25 mouse cellular contexts compared by ENCODE assay signal in genomic region chr10:13813591-13813990, GRCm38 (mm10). TPM values are rescaled to one million over a fixed set of nuclear protein-coding genes. Genes with fewer than 3 reads are reported as not detected.
DNase-seq lines count a peak whose midpoint lies in the region; ATAC-seq lines count a peak whose summit lies in the region.
"Had no signal": no experiment of that assay in that cellular context is flagged by ENCODE, and none has a peak within 500 bp of the region (broad histone marks: within the 10 kb centered on the region; RNA-seq: fewer than 3 reads in every experiment).

No protein-coding gene starts in this region.

- WGBS in neural tube, embryonic 15.5 days = 94% methylated on average over 5 of the region's 5 CpGs
- WGBS in forebrain, embryonic 15.5 days = 96% methylated on average over 5 of the region's 5 CpGs

- H3K9ac ChIP-seq in neural tube, embryonic 15.5 days (replicated peaks) = no peak overlapping the region
- H3K9ac ChIP-seq in forebrain, embryonic 15.5 days (replicated peaks) = no peak overlapping the region
- H3K9ac ChIP-seq: embryonic facial prominence, embryonic 15.5 days; forebrain, embryonic 12.5 days; kidney, embryonic 15.5 days; limb, embryonic 15.5 days; liver, embryonic 15.5 days; lung, embryonic 14.5 days; midbrain, embryonic 15.5 days had no signal

- no peak overlapping the region for H3K4me2 ChIP-seq in neural tube, embryonic 15.5 days
- no peak overlapping the region for H3K4me2 ChIP-seq in forebrain, embryonic 15.5 days (replicated peaks)
- H3K4me2 ChIP-seq: embryonic facial prominence, embryonic 15.5 days; forebrain, embryonic 12.5 days; kidney, embryonic 15.5 days; limb, embryonic 15.5 days; liver, embryonic 15.5 days; lung, embryonic 14.5 days; midbrain, embryonic 15.5 days had no signal

- H3K4me3 ChIP-seq in neural tube, embryonic 15.5 days (replicated peaks) = no peak overlapping the region
- no peak overlapping the region for H3K4me3 ChIP-seq in forebrain, embryonic 15.5 days
- H3K4me3 ChIP-seq: embryonic facial prominence, embryonic 10.5 days; embryonic facial prominence, embryonic 15.5 days; forebrain, embryonic 12.5 days; kidney, embryonic 15.5 days; limb, embryonic 15.5 days; liver, embryonic 15.5 days; midbrain, embryonic 10.5 days; midbrain, embryonic 15.5 days had no signal

- peak; percentile 63 to 92 for DNase-seq in adrenal gland, adult (ENCODE audit: inconsistent age in 2 of 2, low spot score in 1 of 2)
- no peak for DNase-seq in adrenal gland, postnatal 4 days (ENCODE audit: low spot score in 2 of 2)
- peak; percentile 27 for DNase-seq in gastrocnemius, postnatal 25 days
- DNase-seq in gastrocnemius, postnatal 4 days (ENCODE audit: low spot score in 2 of 2) = no peak
- DNase-seq in adipocyte (ENCODE audit: low spot score) = peak; percentile 78
- DNase-seq in adrenal gland, postnatal 25 days = peak; percentile 43
- DNase-seq: cerebellum, adult 8-10 months; cerebellum, postnatal 25 days; heart, postnatal 14 days; kidney, adult 18-20 months; kidney, postnatal 36 days; lung, embryonic 14.5 days had no signal

- H3K27me3 ChIP-seq in neural tube, embryonic 15.5 days (replicated peaks) = no peaks in the 10 kb centered on the region
- H3K27me3 ChIP-seq in forebrain, embryonic 15.5 days = no peaks in the 10 kb centered on the region
- H3K27me3 ChIP-seq: CH12.LX; embryonic facial prominence, embryonic 15.5 days; forebrain, embryonic 12.5 days; kidney, embryonic 15.5 days; limb, embryonic 15.5 days; liver, embryonic 15.5 days; midbrain, embryonic 15.5 days had no signal

- ATAC-seq in neural tube, embryonic 15.5 days (ENCODE audit: low FRiP score) = no peak
- ATAC-seq in forebrain, embryonic 15.5 days (replicated peaks) = no peak
- ATAC-seq: activated CD4-positive, CD25-positive, alpha-beta regulatory T cell, adult 4 months; hindbrain, embryonic 16.5 days; midbrain, embryonic 15.5 days had no signal

- H3K27ac ChIP-seq in neural tube, embryonic 15.5 days (replicated peaks) = no peak overlapping the region
- H3K27ac ChIP-seq in forebrain, embryonic 15.5 days (replicated peaks) = no peak overlapping the region
- H3K27ac ChIP-seq: embryonic facial prominence, embryonic 10.5 days; embryonic facial prominence, embryonic 15.5 days; forebrain, embryonic 12.5 days; kidney, embryonic 15.5 days; limb, embryonic 15.5 days; liver, embryonic 15.5 days; midbrain, embryonic 10.5 days; midbrain, embryonic 15.5 days had no signal

- H3K4me1 ChIP-seq in neural tube, embryonic 15.5 days = no peaks in the 10 kb centered on the region
- no peaks in the 10 kb centered on the region for H3K4me1 ChIP-seq in forebrain, embryonic 15.5 days
- H3K4me1 ChIP-seq: embryonic facial prominence, embryonic 10.5 days; embryonic facial prominence, embryonic 15.5 days; forebrain, embryonic 12.5 days; kidney, embryonic 15.5 days; limb, embryonic 15.5 days; liver, embryonic 15.5 days; midbrain, embryonic 10.5 days; midbrain, embryonic 15.5 days had no signal

- no peaks in the 10 kb centered on the region for H3K9me3 ChIP-seq in neural tube, embryonic 15.5 days (replicated peaks)
- no peaks in the 10 kb centered on the region for H3K9me3 ChIP-seq in forebrain, embryonic 15.5 days
- H3K9me3 ChIP-seq: embryonic facial prominence, embryonic 15.5 days; forebrain, embryonic 12.5 days; kidney, embryonic 15.5 days; limb, embryonic 15.5 days; liver, embryonic 15.5 days; midbrain, embryonic 10.5 days; midbrain, embryonic 15.5 days had no signal

- no peaks in the 10 kb centered on the region for H3K36me3 ChIP-seq in neural tube, embryonic 15.5 days
- no peaks in the 10 kb centered on the region for H3K36me3 ChIP-seq in forebrain, embryonic 15.5 days
- H3K36me3 ChIP-seq: embryonic facial prominence, embryonic 10.5 days; embryonic facial prominence, embryonic 15.5 days; forebrain, embryonic 12.5 days; kidney, embryonic 15.5 days; limb, embryonic 15.5 days; liver, embryonic 15.5 days; midbrain, embryonic 10.5 days; midbrain, embryonic 15.5 days had no signal

RNA-seq across cellular contexts. Expression of gene Aig1, which starts 55.2 kb away (rescaled TPM):
- total RNA-seq in adrenal gland, postnatal 4 days (2021) = 10 to 100 TPM; 21.6 to 24.4 TPM
- total RNA-seq in gastrocnemius, postnatal 25 days (2021) = 10 to 100 TPM; 19.5 to 22.7 TPM
- 10 to 100 TPM; 22.2 to 25.4 TPM for total RNA-seq in gastrocnemius, postnatal 4 days (2021)
- total RNA-seq in adrenal gland, postnatal 25 days (2021) = 28.8 and 32.8 TPM in 2 replicates
- 104 and 112 TPM in 2 replicates for polyA plus RNA-seq in neural tube, embryonic 15.5 days (2015; fragmentation: Nextera tagmentation; extraction: Ambion mirVana)
- polyA plus RNA-seq in forebrain, embryonic 15.5 days (2015; fragmentation: Nextera tagmentation; extraction: Ambion mirVana) = 60.3 and 71.5 TPM in 2 replicates

Comparison
In these comparisons a context has a peak if more than half of its experiments do, and no peak if none do; other contexts are left out.
1. DNase-seq: peak in adrenal gland, adult (2 of 2), gastrocnemius, postnatal 25 days (single experiment), adipocyte (single experiment) and adrenal gland, postnatal 25 days (single experiment); none in adrenal gland, postnatal 4 days (0 of 2) and gastrocnemius, postnatal 4 days (0 of 2).